13 mouse cellular contexts compared by ENCODE assay signal in genomic region chr2:79460586-79460985, GRCm38 (mm10). TPM values are rescaled to one million over a fixed set of nuclear protein-coding genes. Genes with fewer than 3 reads are reported as not detected.
A peak's percentile ranks its signal among the peaks of the same experiment; 100 is the strongest.
DNase-seq lines count a peak whose midpoint lies in the region; ATAC-seq lines count a peak whose summit lies in the region.
"Had no signal": no experiment of that assay in that cellular context is flagged by ENCODE, and none has a peak within 500 bp of the region (broad histone marks: within the 10 kb centered on the region; RNA-seq: fewer than 3 reads in every experiment).

No protein-coding gene starts in this region.

- WGBS in forebrain, embryonic 14.5 days, result 0% methylated on average over 2 of the region's 2 CpGs
- WGBS in neural tube, embryonic 13.5 days, result 8% methylated on average over 2 of the region's 2 CpGs

- H3K4me2 ChIP-seq in forebrain, embryonic 14.5 days (ENCODE audit: low read length), result no peak overlapping the region; the same call in 1 of the 2 replicates
- H3K4me2 ChIP-seq in neural tube, embryonic 13.5 days, result peak overlapping the region; percentile 48
- H3K4me2 ChIP-seq: heart, embryonic 13.5 days had no signal

- peak overlapping the region; percentile 84; the same call in 1 of the 2 replicates for H3K27ac ChIP-seq in forebrain, embryonic 14.5 days (ENCODE audit: low read depth, low read length)
- H3K27ac ChIP-seq in neural tube, embryonic 13.5 days (replicated peaks), result no peak overlapping the region
- H3K27ac ChIP-seq: heart, embryonic 13.5 days had no signal

- no peak overlapping the region for H3K4me3 ChIP-seq in forebrain, embryonic 14.5 days (ENCODE audit: low read depth, low read length)
- H3K4me3 ChIP-seq in neural tube, embryonic 13.5 days, result no peak overlapping the region
- H3K4me3 ChIP-seq: heart, embryonic 13.5 days had no signal

- H3K9ac ChIP-seq in forebrain, embryonic 14.5 days (ENCODE audit: low read length), result no peak overlapping the region
- H3K9ac ChIP-seq in neural tube, embryonic 13.5 days, result no peak overlapping the region
- H3K9ac ChIP-seq: heart, embryonic 13.5 days had no signal

- no peaks in the 10 kb centered on the region for H3K36me3 ChIP-seq in forebrain, embryonic 14.5 days (ENCODE audit: control insufficient read depth, insufficient read depth, low read length)
- no peaks in the 10 kb centered on the region for H3K36me3 ChIP-seq in neural tube, embryonic 13.5 days
- H3K36me3 ChIP-seq: heart, embryonic 13.5 days had no signal

- peak; percentile 10 to 23 for DNase-seq in adrenal gland, postnatal 36 days
- no peak for DNase-seq in adrenal gland, adult 18-20 months (ENCODE audit: low spot score in 2 of 2)
- DNase-seq in lung, postnatal 10 days, result peak; percentile 14
- DNase-seq in lung, adult 18-20 months, result no peak
- no peak for DNase-seq in forebrain, embryonic 14.5 days (ENCODE audit: low spot score)
- DNase-seq in left cerebral cortex, postnatal 36 days (ENCODE audit: low spot score in 2 of 2), result no peak
- no peak for DNase-seq in cerebellum, postnatal 4 days (ENCODE audit: low spot score in 2 of 2)
- DNase-seq: adrenal gland, adult 2 months; lung, postnatal 14 days; thymus, postnatal 25 days had no signal

- no peak for ATAC-seq in forebrain, embryonic 14.5 days
- no peak for ATAC-seq in neural tube, embryonic 13.5 days (ENCODE audit: low read depth)

- intact Hi-C loops in left cerebral cortex, postnatal 36 days (cut with DNase I), result no loop called here

- H3K27me3 ChIP-seq in forebrain, embryonic 14.5 days (replicated peaks; ENCODE audit: control insufficient read depth, insufficient read depth, low read length), result peaks cover 37% of the 10 kb centered on the region
- H3K27me3 ChIP-seq in neural tube, embryonic 13.5 days, result peaks cover 71% of the 10 kb centered on the region

- H3K4me1 ChIP-seq in forebrain, embryonic 14.5 days (ENCODE audit: control insufficient read depth, insufficient read depth, low read length), result peaks cover 23% of the 10 kb centered on the region
- H3K4me1 ChIP-seq in neural tube, embryonic 13.5 days (replicated peaks), result peaks cover 51% of the 10 kb centered on the region

- H3K9me3 ChIP-seq in forebrain, embryonic 14.5 days (replicated peaks; ENCODE audit: control insufficient read depth, low read length), result no peaks in the 10 kb centered on the region
- H3K9me3 ChIP-seq in neural tube, embryonic 13.5 days, result no peaks in the 10 kb centered on the region
- H3K9me3 ChIP-seq: heart, embryonic 13.5 days had no signal

RNA-seq across cellular contexts. Expression of gene Cerkl, which starts 4.0 kb away (rescaled TPM):
- total RNA-seq in adrenal gland, postnatal 36 days (2021), result 1 to 10 TPM; 1.4 to 3.1 TPM
- 1 to 10 TPM; 2.5 to 4.2 TPM for total RNA-seq in adrenal gland, adult 18-20 months (2021)
- polyA plus RNA-seq in forebrain, embryonic 14.5 days (2014; fragmentation: Nextera tagmentation; extraction: Ambion mirVana), result 1.1 and 2.0 TPM in 2 replicates
- polyA plus RNA-seq in neural tube, embryonic 13.5 days (2015; fragmentation: Nextera tagmentation; extraction: Ambion mirVana), result 2.0 and 2.3 TPM in 2 replicates
- total RNA-seq in left cerebral cortex, postnatal 36 days (2021), result 1 to 10 TPM; 3.0 to 6.7 TPM
- polyA plus RNA-seq: C2C12 had no signal

RNA-seq across cellular contexts. Expression of gene Neurod1, which starts 4.0 kb away (rescaled TPM):
- not detected for total RNA-seq in adrenal gland, postnatal 36 days (2021)
- not detected for total RNA-seq in adrenal gland, adult 18-20 months (2021)
- polyA plus RNA-seq in forebrain, embryonic 14.5 days (2014; fragmentation: Nextera tagmentation; extraction: Ambion mirVana), result 44.4 and 60.1 TPM in 2 replicates
- 29.7 and 36.7 TPM in 2 replicates for polyA plus RNA-seq in neural tube, embryonic 13.5 days (2015; fragmentation: Nextera tagmentation; extraction: Ambion mirVana)
- 10 to 100 TPM; 14.6 to 18.9 TPM for total RNA-seq in left cerebral cortex, postnatal 36 days (2021)
- total RNA-seq: adrenal gland, adult 2 months had no signal
- polyA plus RNA-seq: C2C12; heart, embryonic 13.5 days had no signal

Comparison
In these comparisons a context has a peak if more than half of its experiments do, and no peak if none do; other contexts are left out.
1. DNase-seq: peak in adrenal gland, postnatal 36 days (2 of 2) and lung, postnatal 10 days (single experiment); none in adrenal gland, adult 18-20 months (0 of 2), lung, adult 18-20 months (0 of 2), forebrain, embryonic 14.5 days (single experiment), left cerebral cortex, postnatal 36 days (0 of 2) and cerebellum, postnatal 4 days (0 of 2).
2. RNA of gene Neurod1, which starts 4.0 kb away (total RNA-seq): 14.6 to 18.9 TPM in left cerebral cortex, postnatal 36 days; not detected in adrenal gland, postnatal 36 days and not detected in adrenal gland, adult 18-20 months; every median in the first group is over 10 times any median in the second.